Mouse (Mus musculus) liver, embryonic 15.5 days (tissue): Measurements from ENCODE around the gene Cntnap2. TPM values are rescaled to one million over a fixed set of nuclear protein-coding genes. Genes with fewer than 3 reads are reported as not detected.

Source experiments
- ATAC-seq: fragments of 200-750 bp; cut with Nextera tagmentation; 2 replicates; pipeline ENCODE4 v1.8.0; 2017; ENCODE audit warnings: moderate number of reproducible peaks, mild to moderate bottlenecking, moderate library complexity; ENCODE audit not compliant: insufficient read depth
- H3K27ac ChIP-seq: fragments of 300-500 bp; sonication (generic); replicated peaks from 2 replicates; pipeline ENCODE4 v1.5.1; 2015; ENCODE audit warnings: mild to moderate bottlenecking, inconsistent platforms
- H3K27me3 ChIP-seq: fragments of 300-500 bp; sonication (generic); 2 replicates; pipeline ENCODE4 v1.6.1; 2015; ENCODE audit warnings: mild to moderate bottlenecking, inconsistent platforms
- H3K36me3 ChIP-seq: fragments of 300-500 bp; sonication (generic); replicated peaks from 2 replicates; pipeline ENCODE4 v1.6.1; 2015; ENCODE audit warnings: moderate library complexity, mild to moderate bottlenecking, inconsistent platforms
- H3K4me1 ChIP-seq: fragments of 300-500 bp; sonication (generic); replicated peaks from 2 replicates; pipeline ENCODE4 v1.6.1; 2015; ENCODE audit warnings: inconsistent platforms
- H3K4me2 ChIP-seq: fragments of 300-500 bp; sonication (generic); 2 replicates; pipeline ENCODE4 v1.6.1; 2015; ENCODE audit warnings: moderate library complexity, mild to moderate bottlenecking, inconsistent platforms
- H3K4me3 ChIP-seq: fragments of 300-500 bp; sonication (generic); replicated peaks from 2 replicates; pipeline ENCODE4 v1.5.1; 2015; ENCODE audit warnings: mild to moderate bottlenecking, inconsistent platforms
- H3K9ac ChIP-seq: fragments of 300-500 bp; sonication (generic); 2 replicates; pipeline ENCODE4 v1.6.1; 2015; ENCODE audit warnings: moderate library complexity, mild to moderate bottlenecking, inconsistent platforms
- H3K9me3 ChIP-seq: fragments of 300-500 bp; sonication (generic); replicated peaks from 2 replicates; pipeline ENCODE4 v1.6.1; 2016; ENCODE audit warnings: inconsistent platforms
- WGBS: fragments of 180-500 bp; shearing (Covaris S2); methylation state at CpG from one replicate; pipeline ENCODE4 v1.1.7; 2015; ENCODE audit warnings: mixed read lengths; ENCODE audit not compliant: insufficient replicate concordance; 5-methylcytosine and 5-hydroxymethylcytosine counted together
- polyA plus RNA-seq: library from polyadenylated mRNA; unstranded; fragments of >200 nt; fragmentation: Nextera tagmentation; extraction: Ambion mirVana; gene quantifications from 2 replicates; pipeline ENCODE4 v1.2.1, GENCODE M21; 2015

The Cntnap2 gene
- polyA plus RNA-seq, 1 experiment from 2014 or later, result 0.43 TPM

- H3K9ac ChIP-seq, result no peak overlapping the region
- WGBS, result 42% methylated on average over 3 of the region's 3 CpGs
These were observed 1860.8 kb downstream of the Cntnap2 start for GRCm38 (mm10) chr6:46919973-46920372.

GRCm38 (mm10) chr6:46924709-46925108 lies 1865.6 kb downstream of the Cntnap2 start:
- no peak overlapping the region for H3K27ac ChIP-seq
- no peaks in the 10 kb centered on the region for H3K36me3 ChIP-seq
- no peak overlapping the region for H3K4me3 ChIP-seq
- no peaks in the 10 kb centered on the region for H3K27me3 ChIP-seq
- no peak overlapping the region for H3K4me2 ChIP-seq
- ATAC-seq, result no peak
- 51% methylated on average over 7 of the region's 7 CpGs for WGBS
- no peaks in the 10 kb centered on the region for H3K9me3 ChIP-seq
- H3K4me1 ChIP-seq, result no peaks in the 10 kb centered on the region
- H3K9ac ChIP-seq, result no peak overlapping the region

More at GRCm38 (mm10) chr6:46919973-46920372, 1860.8 kb downstream of the Cntnap2 start:
- Histone ChIP-seq H3K4me1 (no peaks in the 10 kb centered on the region), H3K4me3 (no peak overlapping the region), H3K9me3 (no peaks in the 10 kb centered on the region), H3K36me3 (no peaks in the 10 kb centered on the region), H3K27me3 (no peaks in the 10 kb centered on the region), H3K27ac (no peak overlapping the region), H3K4me2 (no peak overlapping the region)
- ATAC-seq, result no peak

- Histone ChIP-seq H3K27ac (no peak overlapping the region), H3K9me3 (no peaks in the 10 kb centered on the region), H3K4me1 (no peaks in the 10 kb centered on the region), H3K4me2 (no peak overlapping the region), H3K27me3 (no peaks in the 10 kb centered on the region), H3K9ac (no peak overlapping the region), H3K4me3 (no peak overlapping the region), H3K36me3 (no peaks in the 10 kb centered on the region)
- 56% methylated on average over 4 of the region's 4 CpGs for WGBS
- no peak for ATAC-seq
These were observed 1886.5 kb downstream of the Cntnap2 start for GRCm38 (mm10) chr6:46945703-46946102.

GRCm38 (mm10) chr6:46961022-46961686 lies 1902.0 kb downstream of the Cntnap2 start:
- Histone ChIP-seq H3K9me3 (no peaks in the 10 kb centered on the region), H3K27me3 (no peaks in the 10 kb centered on the region), H3K4me1 (no peaks in the 10 kb centered on the region), H3K27ac (no peak overlapping the region), H3K4me2 (no peak overlapping the region), H3K9ac (no peak overlapping the region), H3K4me3 (no peak overlapping the region), H3K36me3 (no peaks in the 10 kb centered on the region)
- 27% methylated on average over 10 of the region's 10 CpGs for WGBS
- no peak for ATAC-seq

GRCm38 (mm10) chr6:46963261-46963660 lies 1904.1 kb downstream of the Cntnap2 start:
- Histone ChIP-seq H3K36me3 (no peaks in the 10 kb centered on the region), H3K27me3 (no peaks in the 10 kb centered on the region), H3K4me1 (no peaks in the 10 kb centered on the region), H3K4me2 (no peak overlapping the region), H3K9ac (no peak overlapping the region), H3K9me3 (no peaks in the 10 kb centered on the region), H3K27ac (no peak overlapping the region), H3K4me3 (no peak overlapping the region)
- ATAC-seq, result no peak
- WGBS, result 73% methylated on average over 2 of the region's 2 CpGs

GRCm38 (mm10) chr6:46963693-46964092 lies 1904.5 kb downstream of the Cntnap2 start:
- no peaks in the 10 kb centered on the region for H3K36me3 ChIP-seq
- H3K9me3 ChIP-seq, result no peaks in the 10 kb centered on the region
- H3K9ac ChIP-seq, result no peak overlapping the region
- ATAC-seq, result no peak
- H3K27me3 ChIP-seq, result no peaks in the 10 kb centered on the region
- no peak overlapping the region for H3K4me3 ChIP-seq
- WGBS, result 57% methylated on average over 3 of the region's 3 CpGs
- H3K27ac ChIP-seq, result no peak overlapping the region
- H3K4me1 ChIP-seq, result no peaks in the 10 kb centered on the region
- H3K4me2 ChIP-seq, result no peak overlapping the region

- Histone ChIP-seq H3K4me3 (no peak overlapping the region), H3K4me2 (no peak overlapping the region), H3K4me1 (no peaks in the 10 kb centered on the region), H3K36me3 (no peaks in the 10 kb centered on the region), H3K27me3 (no peaks in the 10 kb centered on the region), H3K27ac (no peak overlapping the region), H3K9ac (no peak overlapping the region), H3K9me3 (no peaks in the 10 kb centered on the region)
- WGBS, result 52% methylated on average over 2 of the region's 2 CpGs
- no peak for ATAC-seq
These were observed 1913.5 kb downstream of the Cntnap2 start for GRCm38 (mm10) chr6:46972640-46973039.

GRCm38 (mm10) chr6:46996010-46996602 lies 1936.9 kb downstream of the Cntnap2 start:
- Histone ChIP-seq H3K9ac (no peak overlapping the region), H3K4me2 (no peak overlapping the region), H3K4me1 (no peaks in the 10 kb centered on the region), H3K27me3 (no peaks in the 10 kb centered on the region), H3K27ac (no peak overlapping the region), H3K9me3 (no peaks in the 10 kb centered on the region), H3K36me3 (no peaks in the 10 kb centered on the region), H3K4me3 (no peak overlapping the region)
- no peak for ATAC-seq
- WGBS, result 67% methylated on average over 6 of the region's 6 CpGs

GRCm38 (mm10) chr6:47004430-47004829 lies 1945.3 kb downstream of the Cntnap2 start:
- no peaks in the 10 kb centered on the region for H3K9me3 ChIP-seq
- no peak overlapping the region for H3K4me3 ChIP-seq
- no peak overlapping the region for H3K4me2 ChIP-seq
- H3K9ac ChIP-seq, result no peak overlapping the region
- no peaks in the 10 kb centered on the region for H3K4me1 ChIP-seq
- ATAC-seq, result no peak
- no peaks in the 10 kb centered on the region for H3K36me3 ChIP-seq
- no peaks in the 10 kb centered on the region for H3K27me3 ChIP-seq
- WGBS, result 41% methylated on average over 3 of the region's 3 CpGs
- H3K27ac ChIP-seq, result no peak overlapping the region

- Histone ChIP-seq H3K9ac (no peak overlapping the region), H3K4me1 (no peaks in the 10 kb centered on the region), H3K27ac (no peak overlapping the region), H3K4me3 (no peak overlapping the region), H3K4me2 (no peak overlapping the region), H3K9me3 (no peaks in the 10 kb centered on the region), H3K27me3 (no peaks in the 10 kb centered on the region), H3K36me3 (no peaks in the 10 kb centered on the region)
- no peak for ATAC-seq
- WGBS, result 48% methylated on average over 4 of the region's 4 CpGs
These were observed 1953.8 kb downstream of the Cntnap2 start for GRCm38 (mm10) chr6:47012933-47013332.

- H3K9ac ChIP-seq, result no peak overlapping the region
- ATAC-seq, result no peak
These were observed 1954.4 kb downstream of the Cntnap2 start for GRCm38 (mm10) chr6:47013535-47013934.

More at GRCm38 (mm10) chr6:47013535-47013934, 1954.4 kb downstream of the Cntnap2 start:
- Histone ChIP-seq H3K4me3 (no peak overlapping the region), H3K4me2 (no peak overlapping the region), H3K9me3 (no peaks in the 10 kb centered on the region), H3K4me1 (no peaks in the 10 kb centered on the region), H3K27me3 (no peaks in the 10 kb centered on the region), H3K27ac (no peak overlapping the region), H3K36me3 (no peaks in the 10 kb centered on the region)
- 10% methylated on average over 4 of the region's 4 CpGs for WGBS
